Mouse (Mus musculus): ENCODE data around the gene Rfesd. TPM values are rescaled to one million over a fixed set of nuclear protein-coding genes. Genes with fewer than 3 reads are reported as not detected.
A peak's percentile ranks its signal among the peaks of the same experiment; 100 is the strongest.

Gene Rfesd
- polyA plus RNA-seq (2016; fragmentation: Nextera tagmentation; extraction: Ambion mirVana): 26.4 and 28.8 TPM in 2 replicates

- no peaks in the 10 kb centered on the region for H3K36me3 ChIP-seq (replicated peaks)
- peak within 1 kb of the TSS; percentile 93 for H3K27ac ChIP-seq
- H3K9me3 ChIP-seq: no peaks in the 10 kb centered on the region
- DNase-seq (ENCODE audit: extremely low spot score, low spot score): peak; percentile 97
- H3K27me3 ChIP-seq (ENCODE audit: poor library complexity, severe bottlenecking): no peaks in the 10 kb centered on the region
- WGBS: 3% methylated on average over 50 of the region's 50 CpGs
- H3K4me3 ChIP-seq: peak within 1 kb of the TSS; percentile 78
- H3K4me1 ChIP-seq: peaks cover 17% of the 10 kb centered on the region
Measured at GRCm38 (mm10) chr13:76017974-76018843, at the start of gene Rfesd. Gene Rfesd (minus strand): TSS chr13:76018719.

GRCm38 (mm10) chr13:76064363-76064945 is 45.9 kb upstream of the Rfesd start:
- WGBS: 91% methylated on average over 13 of the region's 13 CpGs
- Histone ChIP-seq H3K36me3 (replicated peaks) (peaks cover 18% of the 10 kb centered on the region), H3K4me3 (no peak overlapping the region), H3K27me3 (ENCODE audit: poor library complexity, severe bottlenecking) (no peaks in the 10 kb centered on the region), H3K9me3 (no peaks in the 10 kb centered on the region), H3K27ac (0 out of 2 replicates have a peak overlapping the region, but pooled peaks have one; percentile 44), H3K4me1 (peaks cover 6% of the 10 kb centered on the region; the same call in 1 of the 2 replicates)
- peak; percentile 19 for DNase-seq (ENCODE audit: extremely low spot score, low spot score)

- no peaks in the 10 kb centered on the region for H3K27me3 ChIP-seq (ENCODE audit: poor library complexity, severe bottlenecking)
- H3K9me3 ChIP-seq: no peaks in the 10 kb centered on the region
- H3K4me1 ChIP-seq: peaks cover 6% of the 10 kb centered on the region; the same call in 1 of the 2 replicates
- peaks cover 18% of the 10 kb centered on the region for H3K36me3 ChIP-seq (replicated peaks)
- no peak overlapping the region for H3K4me3 ChIP-seq
- 93% methylated on average over 4 of the region's 4 CpGs for WGBS
- no peak for DNase-seq (ENCODE audit: extremely low spot score, low spot score)
- no peak overlapping the region for H3K27ac ChIP-seq
Measured at GRCm38 (mm10) chr13:76063548-76063947, 45.0 kb upstream of the Rfesd start.

- H3K36me3 ChIP-seq (replicated peaks): peaks cover 18% of the 10 kb centered on the region
- no peak overlapping the region for H3K4me3 ChIP-seq
- H3K27me3 ChIP-seq (ENCODE audit: poor library complexity, severe bottlenecking): peaks cover 8% of the 10 kb centered on the region
- H3K4me1 ChIP-seq: peaks cover 6% of the 10 kb centered on the region; the same call in 1 of the 2 replicates
- no peak overlapping the region for H3K27ac ChIP-seq
- DNase-seq (ENCODE audit: extremely low spot score, low spot score): no peak
- WGBS: 95% methylated on average over 3 of the region's 3 CpGs
- no peaks in the 10 kb centered on the region for H3K9me3 ChIP-seq
Measured at GRCm38 (mm10) chr13:76062569-76062968, 44.0 kb upstream of the Rfesd start.

GRCm38 (mm10) chr13:76062126-76062525 is 43.6 kb upstream of the Rfesd start:
- WGBS: 93% methylated on average over 3 of the region's 3 CpGs

GRCm38 (mm10) chr13:76059591-76059990 is 41.1 kb upstream of the Rfesd start:
- Histone ChIP-seq H3K4me1 (peaks cover 21% of the 10 kb centered on the region), H3K27me3 (ENCODE audit: poor library complexity, severe bottlenecking) (peaks cover 38% of the 10 kb centered on the region), H3K27ac (no peak overlapping the region), H3K4me3 (no peak overlapping the region), H3K9me3 (no peaks in the 10 kb centered on the region), H3K36me3 (replicated peaks) (peaks cover 11% of the 10 kb centered on the region)
- WGBS: 92% methylated on average over 4 of the region's 4 CpGs
- DNase-seq (ENCODE audit: extremely low spot score, low spot score): no peak

More at GRCm38 (mm10) chr13:76062126-76062525, 43.6 kb upstream of the Rfesd start:
- Histone ChIP-seq H3K4me3 (no peak overlapping the region), H3K36me3 (replicated peaks) (peaks cover 18% of the 10 kb centered on the region), H3K4me1 (peaks cover 6% of the 10 kb centered on the region; the same call in 1 of the 2 replicates), H3K27ac (no peak overlapping the region), H3K27me3 (ENCODE audit: poor library complexity, severe bottlenecking) (peaks cover 13% of the 10 kb centered on the region), H3K9me3 (no peaks in the 10 kb centered on the region)
- no peak for DNase-seq (ENCODE audit: extremely low spot score, low spot score)

- peaks cover 5% of the 10 kb centered on the region for H3K36me3 ChIP-seq (replicated peaks)
- WGBS: 73% methylated on average over 10 of the region's 10 CpGs
- peak overlapping the region; percentile 61; the same call in 1 of the 2 replicates for H3K4me3 ChIP-seq
- H3K9me3 ChIP-seq: no peaks in the 10 kb centered on the region
- H3K27me3 ChIP-seq (ENCODE audit: poor library complexity, severe bottlenecking): peaks cover 57% of the 10 kb centered on the region
- H3K27ac ChIP-seq: no peak overlapping the region
- peaks cover 18% of the 10 kb centered on the region for H3K4me1 ChIP-seq
- DNase-seq (ENCODE audit: extremely low spot score, low spot score): no peak
Measured at GRCm38 (mm10) chr13:76057267-76058069, 38.9 kb upstream of the Rfesd start.

- Histone ChIP-seq H3K4me1 (peaks cover 18% of the 10 kb centered on the region), H3K4me3 (peak within 1 kb of the TSS; percentile 61), H3K9me3 (no peaks in the 10 kb centered on the region), H3K36me3 (replicated peaks) (peaks cover under 1% of the 10 kb centered on the region; the same call in 1 of the 2 replicates), H3K27me3 (ENCODE audit: poor library complexity, severe bottlenecking) (peaks cover 57% of the 10 kb centered on the region), H3K27ac (peak within 1 kb of the TSS; percentile 64)
- WGBS: 18% methylated on average over 10 of the region's 10 CpGs
- no peak for DNase-seq (ENCODE audit: extremely low spot score, low spot score)
Measured at GRCm38 (mm10) chr13:76056896-76057266, 38.4 kb upstream of the Rfesd start, which contains the start of gene Gpr150. Gene Gpr150 (minus strand): TSS chr13:76056996.

GRCm38 (mm10) chr13:76056261-76056724 is 37.8 kb upstream of the Rfesd start:
- H3K9me3 ChIP-seq: no peaks in the 10 kb centered on the region
- peak overlapping the region; percentile 61 for H3K4me3 ChIP-seq
- H3K27me3 ChIP-seq (ENCODE audit: poor library complexity, severe bottlenecking): peaks cover 57% of the 10 kb centered on the region
- under 1% methylated on average over 33 of the region's 34 CpGs for WGBS
- H3K27ac ChIP-seq: peak overlapping the region; percentile 64
- peaks cover 18% of the 10 kb centered on the region for H3K4me1 ChIP-seq
- no peaks in the 10 kb centered on the region for H3K36me3 ChIP-seq (replicated peaks)
- peak; percentile 78 for DNase-seq (ENCODE audit: extremely low spot score, low spot score)

- no peaks in the 10 kb centered on the region for H3K36me3 ChIP-seq (replicated peaks)
- H3K4me3 ChIP-seq: peak overlapping the region; percentile 61
- under 1% methylated on average over 59 of the region's 59 CpGs for WGBS
- H3K27ac ChIP-seq: peak overlapping the region; percentile 64
- peaks cover 18% of the 10 kb centered on the region for H3K4me1 ChIP-seq
- peak; percentile 61 for DNase-seq (ENCODE audit: extremely low spot score, low spot score)
- H3K27me3 ChIP-seq (ENCODE audit: poor library complexity, severe bottlenecking): peaks cover 57% of the 10 kb centered on the region
- no peaks in the 10 kb centered on the region for H3K9me3 ChIP-seq
Measured at GRCm38 (mm10) chr13:76055391-76056232, 37.1 kb upstream of the Rfesd start.

- DNase-seq (ENCODE audit: extremely low spot score, low spot score): no peak
- no peak overlapping the region for H3K27ac ChIP-seq
- H3K27me3 ChIP-seq (ENCODE audit: poor library complexity, severe bottlenecking): no peaks in the 10 kb centered on the region
- H3K4me3 ChIP-seq: no peak overlapping the region
- H3K9me3 ChIP-seq: no peaks in the 10 kb centered on the region; the same call in 1 of the 2 replicates
- no peaks in the 10 kb centered on the region for H3K36me3 ChIP-seq (replicated peaks)
- H3K4me1 ChIP-seq: no peaks in the 10 kb centered on the region
Measured at GRCm38 (mm10) chr13:76044971-76045370, 26.5 kb upstream of the Rfesd start.

All from forebrain, embryonic 10.5 days (tissue).